Mouse (Mus musculus) ovary, postnatal 14 days (tissue): ENCODE data around the gene Fbxo7.

ENCODE experiments used
- DNase-seq: peaks from one replicate; pipeline ENCODE4 v3.0.0; 2022; ENCODE audit warnings: low spot score

Fbxo7 gene

DNA sequence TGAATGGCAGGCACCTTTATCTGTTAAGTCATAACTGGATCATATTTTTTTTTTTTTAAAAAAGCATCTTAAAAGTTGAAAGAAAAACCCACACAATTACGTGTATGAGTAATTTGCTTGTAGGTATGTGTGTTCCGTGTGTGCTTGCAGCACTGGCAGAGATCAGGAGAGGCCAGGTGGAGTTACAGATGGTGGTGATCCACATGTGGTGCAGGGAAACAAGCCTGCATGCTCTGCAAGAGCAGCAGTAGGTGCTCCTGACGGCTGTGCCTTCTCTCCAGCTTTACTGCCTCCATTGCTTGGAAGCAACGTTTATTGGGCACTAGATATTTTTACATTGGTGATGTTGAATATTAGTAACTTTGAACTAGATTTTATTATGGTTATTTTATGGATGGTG lies 21.9 kb downstream of the Fbxo7 start:
- no peak for DNase-seq

DNA sequence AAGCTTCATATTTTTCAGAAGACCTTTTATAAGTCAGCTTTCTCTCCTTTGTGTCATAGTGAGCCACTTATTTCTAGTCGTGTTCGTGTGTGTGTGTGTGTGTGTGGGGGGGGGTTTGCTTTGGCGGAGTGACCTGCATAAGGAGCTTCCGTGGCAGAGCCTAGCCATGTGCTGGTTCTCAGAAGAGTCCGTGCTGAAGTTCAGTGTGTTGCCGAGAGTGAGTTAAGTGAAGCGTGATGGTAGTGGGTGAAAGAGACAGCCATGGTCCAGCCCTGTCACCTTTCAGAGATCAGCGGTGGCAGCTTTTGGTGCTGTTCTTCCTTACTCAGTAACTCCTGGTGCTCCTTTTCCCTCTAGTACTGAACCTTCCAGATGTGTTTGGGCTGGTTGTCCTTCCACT lies 22.3 kb downstream of the Fbxo7 start:
- DNase-seq, result no peak

DNA sequence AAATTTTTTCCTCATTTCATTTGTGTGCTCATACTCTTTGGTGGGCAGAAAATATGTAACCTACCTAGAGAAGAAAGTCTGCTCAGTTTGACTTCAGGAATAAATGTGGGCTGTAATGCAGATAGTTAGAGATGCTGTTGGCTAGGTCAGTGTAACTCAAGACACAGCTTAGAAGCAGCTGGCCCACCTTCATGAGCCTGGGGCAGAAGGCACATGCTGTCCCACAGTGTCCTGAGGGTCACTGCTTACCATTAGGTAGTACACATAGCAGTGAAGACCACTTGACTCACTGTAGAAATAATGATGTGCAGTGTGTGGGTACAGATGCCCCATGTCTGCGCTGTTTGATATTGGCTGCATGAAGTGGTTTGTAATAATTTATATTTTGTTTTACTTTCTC lies 24.6 kb downstream of the Fbxo7 start:
- DNase-seq, result no peak

GRCm38 (mm10) chr10:86047786-86048185 lies 26.0 kb downstream of the Fbxo7 start:
- no peak for DNase-seq

- DNase-seq, result no peak
Measured at GRCm38 (mm10) chr10:86050522-86050921, 28.8 kb downstream of the Fbxo7 start.

DNA sequence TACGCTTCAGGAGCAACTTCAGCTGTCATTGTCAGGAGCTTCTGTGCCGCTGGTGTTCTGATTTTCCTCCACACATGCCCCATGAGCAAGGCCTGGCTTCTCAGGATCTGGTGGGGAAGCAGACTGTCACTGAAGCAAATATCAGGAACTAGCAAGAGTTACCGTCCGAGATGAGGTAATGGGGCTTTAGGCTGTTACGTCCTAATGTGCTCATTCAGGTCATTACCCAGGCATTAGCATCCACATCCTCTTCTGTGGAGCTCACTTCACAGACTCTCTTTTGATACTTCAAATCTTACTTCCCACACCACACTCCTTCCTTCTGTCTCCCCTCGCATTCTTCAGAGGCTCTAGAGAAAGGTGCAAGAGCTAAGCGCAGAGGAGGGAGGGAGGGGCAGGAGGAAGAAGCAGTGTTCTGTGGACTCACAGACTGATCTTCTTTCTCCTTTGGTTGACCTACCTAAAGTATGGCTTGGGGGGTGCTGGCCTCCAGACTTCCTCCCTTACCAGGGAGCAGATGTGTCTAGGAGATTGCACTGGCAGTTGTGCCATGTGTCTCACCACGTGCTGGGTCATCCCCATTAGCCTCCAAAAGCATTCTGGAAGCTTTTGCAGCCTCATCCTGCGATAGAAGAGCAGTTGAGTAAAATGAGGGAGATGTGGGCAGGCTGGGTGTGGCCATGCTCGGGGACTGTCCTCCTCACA lies 31.2 kb downstream of the Fbxo7 start:
- DNase-seq, result no peak

- DNase-seq, result no peak
Measured at GRCm38 (mm10) chr10:86056297-86056903, 34.6 kb downstream of the Fbxo7 start.

- no peak for DNase-seq
Measured at GRCm38 (mm10) chr10:86057286-86057685, 35.5 kb downstream of the Fbxo7 start.

- DNase-seq, result no peak
Measured at GRCm38 (mm10) chr10:86057712-86058111, 35.9 kb downstream of the Fbxo7 start.

DNA sequence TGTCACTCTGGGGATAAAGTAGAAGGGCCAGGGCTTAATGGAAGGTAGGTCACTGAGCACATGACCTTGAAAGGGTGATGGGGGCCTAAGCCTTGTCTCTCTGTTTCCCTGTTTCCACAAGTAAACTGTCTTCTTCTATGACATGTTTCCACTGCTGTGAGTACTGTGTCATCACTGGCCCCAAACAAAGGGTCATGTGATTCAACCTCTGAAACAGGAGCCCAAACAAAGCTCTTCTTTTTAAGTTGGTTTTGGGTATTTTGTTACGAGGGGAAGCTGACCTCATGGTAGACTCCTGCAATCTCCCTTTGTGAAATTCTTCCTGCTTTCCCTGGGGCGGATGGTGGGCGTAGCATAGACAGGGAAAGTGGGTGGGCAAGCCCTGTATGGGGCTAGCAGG lies 38.5 kb downstream of the Fbxo7 start:
- DNase-seq, result no peak

DNA sequence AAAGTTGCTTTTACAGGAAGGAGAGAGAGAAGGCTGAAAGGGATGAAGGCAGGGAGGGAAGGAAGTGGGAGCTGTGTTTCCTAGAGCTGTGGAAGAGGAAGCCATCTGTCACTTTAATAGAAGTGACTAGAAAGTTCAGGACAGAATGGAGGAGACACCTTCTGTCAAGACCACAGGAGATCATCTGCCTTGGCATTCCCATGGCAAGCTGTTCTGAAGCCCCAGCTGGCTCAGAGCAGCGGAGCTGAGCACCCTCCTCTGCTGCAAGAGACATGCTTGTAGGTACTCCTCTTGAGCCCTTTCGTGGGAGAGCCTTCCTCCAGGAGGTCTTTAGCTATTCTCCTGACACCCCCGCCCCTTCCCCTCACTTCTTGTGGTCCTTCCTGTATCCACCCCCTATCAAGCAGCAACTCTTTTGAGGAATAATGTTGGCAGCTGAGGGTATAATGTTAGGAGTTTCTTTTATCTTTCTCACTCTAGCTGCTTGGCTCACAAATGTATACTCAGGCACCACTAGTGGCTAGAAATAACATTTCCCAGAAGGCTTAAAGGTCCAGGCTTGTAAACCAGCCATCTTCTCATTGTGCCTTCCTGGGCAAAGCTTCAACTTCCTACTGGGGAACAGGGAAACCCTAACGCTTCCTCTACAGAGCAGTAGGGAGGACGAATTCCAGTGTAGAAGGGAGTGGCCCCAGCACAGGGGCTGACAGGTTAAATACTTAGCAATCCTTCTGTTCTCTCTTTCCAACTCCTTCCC lies 40.7 kb downstream of the Fbxo7 start:
- DNase-seq, result no peak

DNA sequence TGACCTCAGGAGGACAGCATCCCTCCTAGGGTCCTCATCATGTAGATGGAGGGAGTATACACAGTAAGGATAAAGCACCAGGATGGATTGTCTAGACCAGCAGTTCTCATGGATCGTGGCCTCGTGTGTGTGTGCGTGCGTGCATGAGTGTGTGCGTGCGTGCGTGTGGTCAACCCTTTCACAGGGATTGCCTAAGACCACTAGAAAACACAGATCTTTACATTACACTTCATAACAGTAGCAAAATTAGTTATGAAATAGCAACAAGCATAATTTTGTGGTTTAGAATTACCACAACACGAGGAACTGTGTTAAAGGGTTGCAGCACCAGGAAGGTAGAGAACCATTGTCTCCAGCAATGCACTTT lies 41.2 kb downstream of the Fbxo7 start:
- no peak for DNase-seq

DNA sequence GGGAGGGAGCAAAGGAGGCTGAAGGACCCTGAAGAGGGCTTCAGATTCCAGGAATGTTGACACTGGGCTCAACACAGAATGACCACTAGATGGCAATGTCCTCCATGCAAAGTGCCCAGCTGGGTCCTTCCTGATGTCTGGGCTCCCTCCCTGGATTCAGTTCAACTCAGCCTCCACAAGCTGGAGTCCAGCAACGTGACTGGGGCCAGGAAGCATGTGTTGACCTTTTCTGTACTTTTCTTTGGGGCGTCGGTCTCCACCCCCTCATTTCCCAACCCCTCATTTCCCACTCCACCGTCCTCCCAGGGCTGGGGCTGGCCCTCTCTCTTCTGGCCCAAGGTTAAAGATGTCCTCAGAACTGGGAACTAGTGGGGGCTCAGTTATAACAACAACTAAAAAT lies 43.2 kb downstream of the Fbxo7 start:
- peak; percentile 58 for DNase-seq

DNA sequence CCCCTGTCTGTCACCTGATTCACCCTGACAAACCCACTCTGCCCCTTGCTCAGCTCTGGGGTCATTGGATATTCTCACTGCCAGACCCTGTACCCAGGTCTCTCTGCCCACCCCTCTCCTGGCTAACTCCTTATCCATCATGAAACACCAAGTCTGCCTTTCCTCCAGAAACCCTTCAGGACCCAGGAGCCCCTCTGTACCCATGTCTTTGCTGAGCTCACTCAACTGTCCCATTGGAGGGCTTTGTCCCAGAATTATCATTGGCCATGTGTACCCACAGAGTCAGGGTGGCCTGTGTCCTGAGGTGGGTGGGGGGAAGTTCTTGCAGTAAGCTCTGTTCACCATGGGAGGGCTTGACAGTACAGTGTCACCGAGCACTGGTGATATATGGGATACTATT lies 43.9 kb downstream of the Fbxo7 start:
- DNase-seq, result no peak

- DNase-seq, result no peak
Measured at GRCm38 (mm10) chr10:86066651-86067050, 44.9 kb downstream of the Fbxo7 start.

GRCm38 (mm10) chr10:86067911-86068310 lies 46.1 kb downstream of the Fbxo7 start:
- no peak for DNase-seq

DNA sequence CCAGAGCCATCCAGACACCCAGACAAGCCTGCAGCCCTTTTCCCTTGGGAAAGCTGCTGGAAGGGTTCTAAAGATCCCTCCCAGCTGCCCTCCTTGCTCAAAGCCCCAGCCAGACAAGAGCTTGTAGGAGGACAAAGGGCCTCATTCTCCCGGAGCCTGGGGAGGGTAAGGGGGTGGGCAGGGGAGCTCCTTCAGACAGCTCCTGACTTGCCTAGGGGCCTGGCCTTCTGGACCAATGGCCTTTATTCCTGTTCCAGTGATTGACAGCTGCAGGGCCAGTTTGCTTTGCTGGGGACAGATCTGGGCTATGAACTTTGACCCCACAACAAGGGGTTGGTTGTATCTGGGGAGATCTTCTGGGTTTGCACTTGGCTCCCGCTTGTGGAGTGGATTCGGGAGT lies 47.6 kb downstream of the Fbxo7 start:
- no peak for DNase-seq

DNA sequence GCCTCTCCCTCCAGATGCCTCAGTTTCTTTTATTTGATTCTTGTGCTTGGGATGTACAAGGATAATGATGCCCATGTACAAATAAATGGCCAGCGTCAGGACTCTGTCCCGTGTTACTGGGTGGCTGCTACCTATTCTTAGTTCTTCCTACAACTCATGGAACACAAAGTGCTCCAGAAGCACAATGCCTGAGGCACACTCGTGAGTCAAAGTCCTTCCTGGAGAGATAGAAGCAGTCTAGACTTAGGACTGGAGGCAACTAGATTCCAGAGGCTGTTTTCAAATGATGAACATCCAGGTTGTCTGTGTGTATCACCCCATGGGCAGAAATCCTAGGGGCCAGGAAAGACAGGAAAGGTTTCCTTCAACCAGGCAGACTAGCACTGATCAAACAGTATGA lies 49.0 kb downstream of the Fbxo7 start:
- DNase-seq, result no peak

DNA sequence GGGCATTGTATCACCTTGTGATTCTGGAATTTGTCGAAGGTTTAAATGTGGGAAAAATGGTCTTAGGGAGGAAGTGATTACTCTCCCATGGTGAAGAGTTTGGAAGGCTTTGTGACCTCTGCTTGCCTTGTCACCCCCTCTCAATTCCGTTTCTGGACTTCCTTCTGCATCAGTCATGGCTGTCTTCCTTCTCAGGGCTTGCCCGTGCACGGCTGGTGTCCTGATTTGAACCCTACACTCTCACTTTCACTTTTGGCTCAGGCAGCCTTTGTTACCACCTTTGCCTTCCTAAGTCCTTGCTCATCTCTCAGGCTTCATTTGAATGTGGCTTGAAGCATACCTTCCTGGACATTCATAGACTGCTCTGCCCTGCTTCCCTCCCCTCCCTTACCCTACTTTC lies 52.4 kb downstream of the Fbxo7 start:
- no peak for DNase-seq

DNA sequence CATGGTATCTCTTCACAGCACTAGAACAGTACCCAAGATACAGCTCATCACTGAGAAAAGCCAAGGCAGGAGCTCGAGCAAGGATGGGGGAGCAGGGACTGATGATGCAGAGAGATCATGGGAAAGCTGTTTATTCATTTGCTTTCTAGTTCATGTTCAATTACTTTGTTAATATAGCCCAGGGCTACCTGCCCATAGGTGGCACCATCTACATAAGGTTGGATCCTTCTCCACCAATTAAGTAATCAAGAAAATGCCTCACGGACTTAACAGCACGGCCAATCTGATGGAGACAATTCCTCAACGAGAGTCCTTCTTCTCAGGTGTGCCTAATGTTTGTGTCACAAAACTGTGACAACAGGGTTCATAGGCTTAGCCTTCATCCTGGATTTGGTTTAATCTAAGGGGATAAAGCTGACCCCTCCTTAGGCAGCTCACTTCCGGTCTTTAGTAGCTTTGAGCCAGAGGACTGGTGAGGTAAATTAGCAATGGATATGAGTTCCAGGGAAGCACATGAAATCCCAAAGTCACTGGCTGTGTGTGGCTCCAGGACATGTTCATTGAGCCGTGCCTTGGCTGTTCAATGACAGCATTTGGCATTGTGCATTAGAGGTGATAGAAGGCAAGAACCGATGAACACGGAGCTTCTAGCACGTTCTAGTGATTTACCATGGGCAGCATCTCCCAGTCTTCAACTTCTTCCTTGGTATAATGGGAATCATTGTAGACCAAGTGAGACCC lies 53.4 kb downstream of the Fbxo7 start:
- no peak for DNase-seq

DNA sequence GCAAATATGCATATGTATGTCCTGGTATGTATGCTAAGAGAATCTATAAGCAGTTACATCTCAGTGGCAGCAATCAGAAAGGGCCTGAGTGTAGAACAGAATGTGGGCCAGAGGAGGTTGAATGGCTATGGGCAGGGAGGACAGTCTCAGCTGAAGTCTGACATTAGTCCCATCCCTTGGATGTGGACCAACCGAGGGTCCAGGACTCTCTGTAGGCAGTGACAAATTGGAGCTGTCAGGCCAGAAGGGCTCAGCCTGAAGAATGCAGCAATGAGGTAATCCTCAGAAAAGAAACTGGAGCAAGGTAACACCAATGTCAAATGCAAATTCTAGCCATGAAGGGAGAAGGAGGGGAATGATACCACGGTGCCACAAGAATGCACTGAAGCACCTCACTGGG lies 55.5 kb downstream of the Fbxo7 start:
- no peak for DNase-seq

GRCm38 (mm10) chr10:86078761-86079160 lies 57.0 kb downstream of the Fbxo7 start:
- DNase-seq, result no peak

GRCm38 (mm10) chr10:86079921-86080320 lies 58.1 kb downstream of the Fbxo7 start:
- no peak for DNase-seq
